Mouse (Mus musculus) intestine, postnatal 0 days (tissue): Measurements from ENCODE around the gene Pold2. TPM values are rescaled to one million over a fixed set of nuclear protein-coding genes. Genes with fewer than 3 reads are reported as not detected.

Source experiments
- ATAC-seq: fragments of 200-750 bp; cut with Nextera tagmentation; 2 replicates; pipeline ENCODE4 v1.8.0; 2017; ENCODE audit warnings: mild to moderate bottlenecking, moderate TSS enrichment, moderate library complexity
- H3K27ac ChIP-seq: fragments of 300-500 bp; sonication (generic); 2 replicates; pipeline ENCODE4 v1.5.1; 2014; ENCODE audit warnings: mild to moderate bottlenecking, low read depth, low read length, moderate library complexity
- H3K27me3 ChIP-seq: fragments of 300-500 bp; sonication (generic); replicated peaks from 2 replicates; pipeline ENCODE4 v1.6.1; 2014; ENCODE audit warnings: low read length, mixed read lengths; ENCODE audit not compliant: control insufficient read depth, insufficient read depth
- H3K36me3 ChIP-seq: fragments of 300-500 bp; sonication (generic); 2 replicates; pipeline ENCODE4 v1.6.1; 2014; ENCODE audit warnings: mild to moderate bottlenecking, moderate library complexity; ENCODE audit not compliant: control insufficient read depth, insufficient read depth
- H3K4me1 ChIP-seq: fragments of 300-500 bp; sonication (generic); replicated peaks from 2 replicates; pipeline ENCODE4 v1.6.1; 2014; ENCODE audit warnings: antibody characterized with exemption, low read length, mixed read lengths; ENCODE audit not compliant: control insufficient read depth, insufficient read depth
- H3K4me2 ChIP-seq: fragments of 300-500 bp; sonication (generic); replicated peaks from 2 replicates; pipeline ENCODE4 v1.6.1; 2014; ENCODE audit warnings: low read depth, mild to moderate bottlenecking, moderate library complexity
- H3K4me3 ChIP-seq: fragments of 300-500 bp; sonication (generic); 2 replicates; pipeline ENCODE4 v1.5.1; 2014; ENCODE audit warnings: low read depth, low read length
- H3K9ac ChIP-seq: fragments of 300-500 bp; sonication (generic); 2 replicates; pipeline ENCODE4 v1.6.1; 2014; ENCODE audit warnings: mild to moderate bottlenecking, low read depth, low read length
- H3K9me3 ChIP-seq: fragments of 300-500 bp; sonication (generic); 2 replicates; pipeline ENCODE4 v1.6.1; 2016; ENCODE audit warnings: mixed run types; ENCODE audit not compliant: control insufficient read depth
- CTCF ChIP-seq: sonication (generic); IDR thresholded peaks from 2 replicates; pipeline ENCODE4 v1.5.1; 2016; ENCODE audit warnings: low read depth, mild to moderate bottlenecking, control low read depth, antibody characterized with exemption, moderate library complexity
- WGBS: fragments of 180-500 bp; shearing (Covaris S2); extraction: QIAGEN DNeasy Blood & Tissue Kit; methylation state at CpG from one replicate; pipeline ENCODE4 v1.1.7; 2014; 5-methylcytosine and 5-hydroxymethylcytosine counted together
- polyA plus RNA-seq: library from polyadenylated mRNA; unstranded; fragments of >200 nt; fragmentation: Nextera tagmentation; extraction: Ambion mirVana; gene quantifications from 2 replicates; pipeline ENCODE4 v1.2.1, GENCODE M21; 2015

The Pold2 gene
- polyA plus RNA-seq, 1 experiment from 2014 or later: 32.7 TPM

- H3K36me3 ChIP-seq: no peaks in the 10 kb centered on the region
- H3K9ac ChIP-seq: no peak overlapping the region
- 0 out of 2 replicates have a peak, but pooled peaks cover under 1% of the 10 kb centered on the region for H3K4me1 ChIP-seq
- no peak overlapping the region for H3K27ac ChIP-seq
- no peak for TF ChIP-seq CTCF
- H3K4me2 ChIP-seq: no peak overlapping the region
- 62% methylated on average over 5 of the region's 5 CpGs for WGBS
- H3K4me3 ChIP-seq: no peak overlapping the region
- no peak for ATAC-seq
- no peaks in the 10 kb centered on the region for H3K27me3 ChIP-seq
- no peaks in the 10 kb centered on the region for H3K9me3 ChIP-seq
Measured at GRCm38 (mm10) chr11:5907096-5907495, 29.0 kb upstream of the Pold2 start.

GRCm38 (mm10) chr11:5905778-5906518, 27.9 kb upstream of the Pold2 start:
- WGBS: 87% methylated on average over 10 of the region's 10 CpGs
- Histone ChIP-seq H3K9me3 (no peaks in the 10 kb centered on the region), H3K27me3 (no peaks in the 10 kb centered on the region), H3K4me2 (no peak overlapping the region), H3K36me3 (no peaks in the 10 kb centered on the region), H3K9ac (no peak overlapping the region), H3K4me3 (no peak overlapping the region), H3K4me1 (peaks cover 6% of the 10 kb centered on the region; the same call in 1 of the 2 replicates), H3K27ac (no peak overlapping the region)
- TF ChIP-seq CTCF: no peak
- ATAC-seq: no peak

DNA sequence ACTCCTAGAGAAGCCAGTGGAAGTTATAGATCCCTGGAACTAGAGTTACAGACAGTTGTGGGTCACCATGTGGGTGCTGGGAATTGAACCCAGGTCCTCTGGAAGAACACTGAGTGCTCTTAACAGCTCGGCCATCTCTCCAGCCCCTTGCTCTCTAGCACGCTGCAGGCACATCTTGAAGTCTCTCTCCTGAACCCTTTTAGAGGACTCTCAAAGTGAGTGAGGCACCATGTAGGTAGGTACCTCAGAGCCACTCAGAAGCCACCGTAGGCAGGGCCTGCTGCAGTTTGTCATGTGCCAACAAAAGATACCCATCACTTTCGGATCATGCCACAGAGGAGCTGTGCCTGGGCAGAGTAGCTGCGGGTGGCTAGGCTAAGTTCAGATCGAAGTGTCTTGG, 26.8 kb upstream of the Pold2 start:
- Histone ChIP-seq H3K9me3 (no peaks in the 10 kb centered on the region), H3K4me2 (no peak overlapping the region), H3K4me3 (no peak overlapping the region), H3K9ac (no peak overlapping the region), H3K36me3 (no peaks in the 10 kb centered on the region), H3K27ac (no peak overlapping the region), H3K27me3 (no peaks in the 10 kb centered on the region), H3K4me1 (peaks cover 6% of the 10 kb centered on the region; the same call in 1 of the 2 replicates)
- 95% methylated on average over 6 of the region's 6 CpGs for WGBS
- no peak for ATAC-seq
- no peak for TF ChIP-seq CTCF

- Histone ChIP-seq H3K9me3 (no peaks in the 10 kb centered on the region), H3K27ac (no peak overlapping the region), H3K27me3 (no peaks in the 10 kb centered on the region), H3K4me3 (no peak overlapping the region), H3K36me3 (no peaks in the 10 kb centered on the region), H3K4me2 (no peak overlapping the region), H3K9ac (no peak overlapping the region), H3K4me1 (peaks cover 6% of the 10 kb centered on the region; the same call in 1 of the 2 replicates)
- no peak for ATAC-seq
- TF ChIP-seq CTCF: no peak
- WGBS: 77% methylated on average over 19 of the region's 19 CpGs
Measured at GRCm38 (mm10) chr11:5904357-5904756, 26.3 kb upstream of the Pold2 start.

- Histone ChIP-seq H3K36me3 (no peaks in the 10 kb centered on the region), H3K4me2 (no peak overlapping the region), H3K4me1 (peaks cover 6% of the 10 kb centered on the region; the same call in 1 of the 2 replicates), H3K27ac (no peak overlapping the region), H3K9me3 (no peaks in the 10 kb centered on the region), H3K27me3 (no peaks in the 10 kb centered on the region), H3K9ac (no peak overlapping the region), H3K4me3 (no peak overlapping the region)
- 82% methylated on average over 2 of the region's 2 CpGs for WGBS
- TF ChIP-seq CTCF: no peak
- no peak for ATAC-seq
Measured at GRCm38 (mm10) chr11:5903844-5904243, 25.8 kb upstream of the Pold2 start.

- 27% methylated on average over 6 of the region's 6 CpGs for WGBS
- TF ChIP-seq CTCF: no peak
- no peaks in the 10 kb centered on the region for H3K36me3 ChIP-seq
- peak overlapping the region; percentile 63 for H3K4me2 ChIP-seq
- no peak overlapping the region; the same call in 1 of the 2 replicates for H3K27ac ChIP-seq
- no peaks in the 10 kb centered on the region for H3K27me3 ChIP-seq
- H3K9ac ChIP-seq: no peak overlapping the region
- no peak overlapping the region for H3K4me3 ChIP-seq
- no peaks in the 10 kb centered on the region for H3K9me3 ChIP-seq
- ATAC-seq: no peak; the same call in 1 of the 2 replicates
- peaks cover 7% of the 10 kb centered on the region; the same call in 1 of the 2 replicates for H3K4me1 ChIP-seq
Measured at GRCm38 (mm10) chr11:5902390-5902789, 24.3 kb upstream of the Pold2 start.
